Mouse (Mus musculus) heart, adult 2 months (tissue): Measurements from ENCODE around the gene Dmxl2.

Experiments used
- CTCF ChIP-seq: fragments of 200-600 bp; IDR thresholded peaks from 2 replicates; pipeline ENCODE4 v1.8.1; 2022; ENCODE audit warnings: antibody characterized with exemption, mild to moderate bottlenecking, moderate library complexity
- EP300 ChIP-seq: fragments of 200-500 bp; IDR thresholded peaks from 2 replicates; pipeline ENCODE4 v1.6.1; 2011; ENCODE audit warnings: low read depth, low read length, control low read depth; ENCODE audit not compliant: insufficient read depth
- POLR2A ChIP-seq: fragments of 200-500 bp; IDR thresholded peaks from 2 replicates; pipeline ENCODE4 v1.6.1; 2011; ENCODE audit warnings: mild to moderate bottlenecking, low read depth, low read length, control low read depth; ENCODE audit not compliant: insufficient read depth

DNA sequence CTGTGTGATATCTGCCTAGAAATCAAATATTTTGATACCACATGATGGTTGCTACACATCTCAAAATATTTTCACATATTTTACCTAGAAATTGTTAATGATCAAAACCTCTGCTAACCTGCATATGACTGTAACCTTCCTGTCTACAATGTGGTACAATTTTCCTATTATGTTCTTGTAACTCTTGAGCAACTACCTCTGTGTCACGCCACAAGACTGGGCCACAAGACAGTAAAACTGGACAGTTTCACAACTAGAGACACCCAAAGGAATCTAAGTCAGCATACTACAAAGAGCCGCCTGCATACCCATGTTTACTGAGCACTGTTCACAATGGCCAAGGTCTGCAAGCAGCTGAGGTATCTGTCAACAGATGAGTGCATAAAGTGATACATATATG lies 32.1 kb downstream of the Dmxl2 start:
- TF ChIP-seq CTCF, result no peak
- no peak for TF ChIP-seq EP300
- TF ChIP-seq POLR2A, result no peak
